Mouse (Mus musculus) hindbrain, postnatal 0 days (tissue): ENCODE results near the gene Nmnat1. TPM values are rescaled to one million over a fixed set of nuclear protein-coding genes. Genes with fewer than 3 reads are reported as not detected.
A peak's percentile ranks its signal among the peaks of the same experiment; 100 is the strongest.
"Not testable (repeated sequence)": the region's sequence is repeated elsewhere in the genome, so short reads cannot be mapped to it uniquely, and the experiment has no call there.

Experiments
- ATAC-seq: fragments of 200-750 bp; cut with Nextera tagmentation; 2 replicates; pipeline ENCODE4 v1.8.0; 2017; ENCODE audit warnings: mild to moderate bottlenecking, moderate TSS enrichment, moderate library complexity
- DNase-seq: peaks from one replicate; pipeline ENCODE4 v3.0.0-alpha.2; 2015; ENCODE audit warnings: low spot score
- H3K27ac ChIP-seq: fragments of 300-500 bp; sonication (generic); 2 replicates; pipeline ENCODE4 v1.5.1; 2014; ENCODE audit warnings: mild to moderate bottlenecking
- H3K27me3 ChIP-seq: fragments of 300-500 bp; sonication (generic); 2 replicates; pipeline ENCODE4 v1.6.1; 2014; ENCODE audit warnings: low read length, mixed read lengths; ENCODE audit not compliant: insufficient read depth
- H3K36me3 ChIP-seq: fragments of 300-500 bp; sonication (generic); 2 replicates; pipeline ENCODE4 v1.6.1; 2014; ENCODE audit warnings: low read length, mixed read lengths; ENCODE audit not compliant: insufficient read depth
- H3K4me1 ChIP-seq: fragments of 300-500 bp; sonication (generic); 2 replicates; pipeline ENCODE4 v1.6.1; 2014; ENCODE audit warnings: antibody characterized with exemption, low read length, mixed read lengths; ENCODE audit not compliant: insufficient read depth
- H3K4me2 ChIP-seq: fragments of 300-500 bp; sonication (generic); 2 replicates; pipeline ENCODE4 v1.6.1; 2014; ENCODE audit warnings: low read depth, mild to moderate bottlenecking, low read length, moderate library complexity, mixed read lengths
- H3K4me3 ChIP-seq: fragments of 300-500 bp; sonication (generic); 2 replicates; pipeline ENCODE4 v1.5.1; 2014; ENCODE audit warnings: low read length
- H3K9ac ChIP-seq: fragments of 300-500 bp; sonication (generic); replicated peaks from 2 replicates; pipeline ENCODE4 v1.6.1; 2014; ENCODE audit warnings: mild to moderate bottlenecking, low read length, moderate library complexity, mixed read lengths
- H3K9me3 ChIP-seq: fragments of 300-500 bp; sonication (generic); 2 replicates; pipeline ENCODE4 v1.6.1; 2016; ENCODE audit warnings: low read length, mixed read lengths
- CTCF ChIP-seq: IDR thresholded peaks from 2 replicates; pipeline ENCODE4 v1.5.1; 2016; ENCODE audit warnings: antibody characterized with exemption, control low read depth, low read depth
- WGBS: fragments of 180-500 bp; shearing (Covaris S2); extraction: QIAGEN DNeasy Blood & Tissue Kit; methylation state at CpG from one replicate; pipeline ENCODE4 v1.1.7; 2014; 5-methylcytosine and 5-hydroxymethylcytosine counted together
- polyA plus RNA-seq: library from polyadenylated mRNA; unstranded; fragments of >200 nt; fragmentation: Nextera tagmentation; extraction: Ambion mirVana; gene quantifications from 2 replicates; pipeline ENCODE4 v1.2.1, GENCODE M21; 2015
- total RNA-seq: library from RNA; depleted of rRNA; stranded (reverse); fragments of >200 nt; gene quantifications from 2 replicates; pipeline ENCODE4 v1.2.3, GENCODE M21; 2014

The Nmnat1 gene
- total and polyA plus RNA-seq, 2 experiments from 2014 or later = 7.8 to 8.4 TPM

- Histone ChIP-seq H3K4me2 (no peak overlapping the region), H3K9me3 (no peaks in the 10 kb centered on the region), H3K27me3 (no peaks in the 10 kb centered on the region), H3K4me1 (peaks cover 10% of the 10 kb centered on the region; the same call in 1 of the 2 replicates), H3K27ac (peak overlapping the region; percentile 87), H3K36me3 (no peaks in the 10 kb centered on the region), H3K4me3 (no peak overlapping the region), H3K9ac (no peak overlapping the region)
- ATAC-seq (no peak), DNase-seq (no peak)
- TF ChIP-seq CTCF = no peak
- WGBS = 44% methylated on average over 1 of the region's 1 CpGs
Measured at GRCm38 (mm10) chr4:149446309-149446708, 38.7 kb downstream of the Nmnat1 start.

DNA sequence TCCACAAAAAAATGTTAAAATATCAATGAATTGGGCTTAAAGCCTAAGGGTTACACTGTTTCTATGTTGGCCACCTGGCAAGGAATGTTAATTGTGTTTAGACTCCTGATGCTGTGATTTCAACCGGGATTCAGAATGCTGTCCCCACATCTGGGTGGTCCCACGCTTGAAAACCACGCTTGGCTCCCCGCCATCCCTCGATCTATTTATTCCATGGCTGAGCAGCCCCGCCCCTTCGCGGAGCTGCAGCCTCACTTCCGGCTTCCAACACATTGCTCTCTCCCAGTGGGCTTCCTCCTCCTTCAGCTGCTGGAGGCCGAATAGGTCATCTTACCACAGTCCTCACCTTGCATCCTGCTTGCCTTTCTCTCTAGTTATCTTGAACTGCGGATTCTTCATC lies 39.1 kb downstream of the Nmnat1 start:
- WGBS = 4% methylated on average over 11 of the region's 11 CpGs
- H3K4me1 ChIP-seq = peaks cover 10% of the 10 kb centered on the region; the same call in 1 of the 2 replicates

DNA sequence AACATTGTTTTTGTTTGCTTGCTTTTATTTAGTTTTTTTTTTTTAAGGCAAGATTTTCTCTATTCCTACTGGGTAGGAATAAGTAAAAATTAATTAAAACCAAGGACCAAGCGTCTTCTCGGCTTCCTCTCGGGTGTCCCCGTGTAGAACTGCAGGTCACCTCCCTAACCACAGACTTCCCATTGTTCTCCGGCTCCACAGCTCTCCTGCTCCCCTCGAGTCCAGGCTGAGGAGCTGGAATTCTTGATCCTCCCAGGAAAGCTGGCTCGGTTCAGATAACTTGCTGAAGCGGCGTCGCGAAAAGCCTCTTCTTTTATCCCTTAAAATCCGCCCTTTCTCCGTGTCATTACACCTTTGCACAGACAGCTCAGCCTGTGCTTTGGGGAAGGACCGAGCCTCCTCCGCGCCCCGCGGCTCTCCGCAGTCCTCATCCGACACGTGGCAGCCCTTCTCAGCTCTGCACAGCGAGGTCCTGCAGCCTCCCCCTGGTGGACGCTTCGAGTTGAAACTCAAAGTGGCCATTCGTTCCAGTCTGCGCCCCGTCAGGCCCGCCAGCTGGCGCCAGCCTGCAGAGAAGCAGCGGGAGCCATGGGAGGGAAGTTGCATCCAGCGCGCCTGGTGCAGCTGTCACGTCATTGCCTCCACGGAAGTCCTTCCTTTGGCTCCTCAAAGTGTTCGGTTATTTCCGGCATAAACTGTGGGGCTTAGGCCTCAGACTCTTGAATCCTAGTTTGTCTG lies 39.9 kb downstream of the Nmnat1 start:
- peak overlapping the region; percentile 29 for H3K4me3 ChIP-seq
- peak overlapping the region; percentile 58 for H3K9ac ChIP-seq
- H3K27me3 ChIP-seq = no peaks in the 10 kb centered on the region
- H3K4me2 ChIP-seq = peak overlapping the region; percentile 60
- peak; percentile 96 for TF ChIP-seq CTCF
- peak; percentile 97 for DNase-seq
- peak overlapping the region; percentile 87 for H3K27ac ChIP-seq
- no peaks in the 10 kb centered on the region for H3K36me3 ChIP-seq
- no peaks in the 10 kb centered on the region for H3K9me3 ChIP-seq
- peak; percentile 98 for ATAC-seq
- under 1% methylated on average over 36 of the region's 36 CpGs for WGBS
- peaks cover 10% of the 10 kb centered on the region for H3K4me1 ChIP-seq

More for the DNA sequence above, 39.1 kb downstream of the Nmnat1 start:
- DNase-seq (peak; percentile 85), ATAC-seq (peak; percentile 31)
- H3K4me2 ChIP-seq = peak overlapping the region; percentile 60
- H3K36me3 ChIP-seq = no peaks in the 10 kb centered on the region
- no peaks in the 10 kb centered on the region for H3K27me3 ChIP-seq
- H3K4me3 ChIP-seq = peak overlapping the region; percentile 29; the same call in 1 of the 2 replicates
- H3K27ac ChIP-seq = peak overlapping the region; percentile 87
- peak overlapping the region; percentile 58; the same call in 1 of the 2 replicates for H3K9ac ChIP-seq
- no peaks in the 10 kb centered on the region for H3K9me3 ChIP-seq
- TF ChIP-seq CTCF = no peak

- H3K4me1 ChIP-seq = peaks cover 10% of the 10 kb centered on the region
- H3K27ac ChIP-seq = peak overlapping the region; percentile 87
- 60% methylated on average over 1 of the region's 1 CpGs for WGBS
- H3K4me2 ChIP-seq = peak overlapping the region; percentile 60
- no peaks in the 10 kb centered on the region for H3K9me3 ChIP-seq
- no peak for TF ChIP-seq CTCF
- H3K4me3 ChIP-seq = no peak overlapping the region
- ATAC-seq = no peak
- DNase-seq = no peak
- no peak overlapping the region; the same call in 1 of the 2 replicates for H3K9ac ChIP-seq
- no peaks in the 10 kb centered on the region for H3K27me3 ChIP-seq
- H3K36me3 ChIP-seq = no peaks in the 10 kb centered on the region
Measured at GRCm38 (mm10) chr4:149444465-149444864, 40.5 kb downstream of the Nmnat1 start.

- H3K9ac ChIP-seq = no peak overlapping the region
- no peaks in the 10 kb centered on the region for H3K9me3 ChIP-seq
- H3K4me2 ChIP-seq = no peak overlapping the region
- H3K27ac ChIP-seq = no peak overlapping the region
- DNase-seq (no peak), ATAC-seq (no peak)
- no peaks in the 10 kb centered on the region for H3K36me3 ChIP-seq
- no peaks in the 10 kb centered on the region for H3K27me3 ChIP-seq
- peaks cover 10% of the 10 kb centered on the region for H3K4me1 ChIP-seq
- TF ChIP-seq CTCF = no peak
- WGBS = 39% methylated on average over 3 of the region's 3 CpGs
- no peak overlapping the region for H3K4me3 ChIP-seq
Measured at GRCm38 (mm10) chr4:149442436-149442835, 42.6 kb downstream of the Nmnat1 start.

DNA sequence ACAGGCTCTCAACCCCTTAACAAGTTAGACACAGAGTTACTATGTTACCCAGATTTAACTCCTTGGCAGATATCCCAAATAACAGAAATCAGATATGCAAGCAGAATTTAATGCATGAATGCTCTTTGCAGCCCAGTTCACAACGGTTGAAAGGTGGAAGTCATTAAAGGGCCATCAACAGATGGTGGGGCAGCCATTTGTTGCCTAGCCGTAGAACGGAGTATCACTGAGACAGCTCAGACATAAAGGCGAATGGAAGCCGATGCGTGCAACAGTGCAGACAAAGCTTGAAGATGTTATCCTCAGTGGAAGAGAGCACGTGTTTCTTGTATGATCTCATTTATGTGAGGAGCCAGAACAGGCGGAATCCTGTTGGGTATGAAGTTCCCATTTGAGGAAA lies 44.4 kb downstream of the Nmnat1 start:
- no peak overlapping the region for H3K4me3 ChIP-seq
- peaks cover 1% of the 10 kb centered on the region; the same call in 1 of the 2 replicates for H3K4me1 ChIP-seq
- H3K4me2 ChIP-seq = no peak overlapping the region
- H3K27ac ChIP-seq = no peak overlapping the region
- ATAC-seq = no peak
- TF ChIP-seq CTCF = no peak
- H3K27me3 ChIP-seq = no peaks in the 10 kb centered on the region
- H3K9me3 ChIP-seq = no peaks in the 10 kb centered on the region
- DNase-seq = peak; percentile 18
- WGBS = 47% methylated on average over 8 of the region's 8 CpGs
- H3K36me3 ChIP-seq = no peaks in the 10 kb centered on the region
- no peak overlapping the region for H3K9ac ChIP-seq

- 80% methylated on average over 1 of the region's 1 CpGs for WGBS
- not testable (repeated sequence) for H3K9me3 ChIP-seq, H3K9ac ChIP-seq, H3K4me1 ChIP-seq, H3K27ac ChIP-seq, H3K4me2 ChIP-seq, H3K4me3 ChIP-seq, DNase-seq, H3K27me3 ChIP-seq, H3K36me3 ChIP-seq, ATAC-seq
Measured at GRCm38 (mm10) chr4:149431887-149432286, 53.1 kb downstream of the Nmnat1 start.
